Mouse (Mus musculus): Measurements from ENCODE around the gene Crispld2.

DNA sequence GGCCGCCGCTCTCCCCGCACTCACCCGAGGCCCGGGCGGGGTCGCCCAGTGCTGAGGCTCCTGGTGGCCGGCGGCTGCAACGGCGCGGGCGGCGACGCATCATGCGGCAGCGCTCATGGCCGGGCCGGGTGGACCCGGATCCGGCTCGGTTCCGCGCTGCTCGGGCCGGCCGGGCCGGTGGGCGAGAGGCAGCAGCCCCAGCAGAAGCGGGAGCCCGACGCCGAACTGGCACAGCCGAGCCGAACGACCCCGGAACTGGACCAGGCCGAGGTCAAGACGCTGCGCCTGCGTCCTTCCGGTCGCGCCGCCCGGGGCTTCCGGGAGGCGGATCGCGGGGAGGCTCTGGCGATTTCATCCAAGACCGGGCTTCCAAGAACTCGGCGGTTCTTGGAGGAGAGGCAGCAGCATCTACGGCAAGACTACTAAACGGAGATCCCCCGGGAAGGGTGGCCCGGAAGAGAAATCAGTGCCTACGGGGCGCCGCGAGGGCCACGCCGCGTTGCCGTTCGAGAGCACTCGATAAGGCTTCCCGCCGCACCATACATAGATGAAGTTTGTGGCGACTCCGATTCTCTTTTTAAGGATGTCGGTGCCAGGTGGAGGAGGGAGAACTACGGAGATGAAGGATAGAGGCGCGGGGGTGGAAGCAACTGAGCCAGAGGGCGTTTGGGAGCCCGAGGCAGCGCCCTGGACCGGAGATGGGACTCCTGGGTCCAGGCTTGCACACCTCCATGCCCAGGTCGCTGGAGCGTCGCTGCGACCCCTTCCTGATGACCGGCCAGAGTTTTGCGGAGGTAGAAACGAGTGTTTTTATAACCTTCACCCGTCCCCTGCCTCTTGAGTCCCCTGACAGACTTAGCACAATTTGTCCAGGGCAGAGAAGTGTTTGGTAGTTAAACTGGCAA, 109.1 kb downstream of the Crispld2 start, which contains the start of gene Zdhhc7:
- TF ChIP-seq CTCF (IDR thresholded peaks at IDR 0.05; ENCODE audit: borderline replicate concordance, extremely low read depth, insufficient read depth, insufficient read length) (no peak), POLR2A (IDR thresholded peaks at IDR 0.05; ENCODE audit: borderline replicate concordance, extremely low read depth, insufficient read depth, insufficient read length, poor library complexity, severe bottlenecking) (peak; percentile 58; the same call in 1 of the 2 replicates)
